Mouse (Mus musculus) left cerebral cortex, postnatal 4 days (tissue): ENCODE results near the gene Atp5d. TPM values are rescaled to one million over a fixed set of nuclear protein-coding genes. Genes with fewer than 3 reads are reported as not detected.

ENCODE experiments used
- DNase-seq: peaks from one replicate; pipeline ENCODE4 v3.0.0-alpha.2; 2022
- intact Hi-C: fragments of 180-260 bp; cut with DNase I; formaldehyde crosslinking; loops from one replicate; pipeline ENCODE4 v1.15.1; 2025
- total RNA-seq, 2 experiments: library from RNA; stranded (reverse); gene quantifications; 2 replicates each; pipeline ENCODE4 v1.2.3; 2021

The Atp5d gene
- total RNA-seq: 100 to 1,000 TPM; 247 to 270 TPM

- DNase-seq: peak; percentile 66
- intact Hi-C loops: no loop called here
Observed at GRCm38 (mm10) chr10:80138553-80139438, at the start of gene Atp5d. Gene Atp5d (plus strand): TSS chr10:80138632.

DNA sequence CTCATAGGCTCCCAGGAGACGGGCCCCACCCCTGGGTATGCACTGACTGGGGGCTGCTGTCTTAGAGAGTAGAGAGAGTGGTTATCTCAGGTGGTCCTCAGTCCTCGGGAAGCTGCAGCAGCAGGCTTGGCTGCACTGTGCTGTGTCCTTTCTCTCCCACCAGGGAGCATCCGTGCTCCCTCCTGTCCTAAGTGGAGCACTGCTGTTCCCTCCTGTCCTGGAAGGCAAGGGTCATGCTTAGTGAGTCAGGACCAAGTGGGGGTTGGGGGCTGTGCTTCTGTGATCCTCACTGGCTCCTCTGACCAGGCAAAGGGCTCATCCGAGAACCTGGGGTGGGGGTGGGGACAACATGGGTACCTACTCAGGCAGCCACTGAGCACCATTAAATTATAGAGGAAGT, 49.3 kb upstream of the Atp5d start:
- intact Hi-C loops: no loop called here
- DNase-seq: no peak

GRCm38 (mm10) chr10:80091527-80091926, 46.9 kb upstream of the Atp5d start:
- intact Hi-C loops: no loop called here
- DNase-seq: no peak

GRCm38 (mm10) chr10:80092690-80093089, 45.7 kb upstream of the Atp5d start:
- intact Hi-C loops: no loop called here
- no peak for DNase-seq

- no peak for DNase-seq
- intact Hi-C loops: no loop called here
Observed at GRCm38 (mm10) chr10:80094085-80094484, 44.3 kb upstream of the Atp5d start.

- intact Hi-C loops: no loop called here
- no peak for DNase-seq
Observed at GRCm38 (mm10) chr10:80094684-80095083, 43.7 kb upstream of the Atp5d start.

DNA sequence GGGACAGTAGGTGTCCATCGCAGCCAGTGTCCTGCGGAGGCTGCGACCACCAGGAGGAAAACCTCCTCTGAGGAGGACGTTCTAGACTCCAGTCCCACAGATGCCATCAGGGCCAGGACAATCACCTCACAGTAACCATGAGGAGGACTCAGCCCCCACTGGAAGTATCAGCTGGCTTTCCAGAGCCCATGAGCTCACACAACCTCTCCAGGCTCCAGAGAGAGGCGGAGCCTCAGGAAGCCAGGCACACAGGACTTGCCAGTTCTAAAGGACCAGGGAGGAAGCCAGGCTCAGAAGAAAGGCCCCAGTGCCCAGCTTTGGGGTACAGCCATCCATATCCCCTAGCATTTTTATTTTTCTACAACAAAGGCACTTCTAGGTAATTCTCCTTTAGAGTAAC, 42.9 kb upstream of the Atp5d start:
- intact Hi-C loops: no loop called here
- DNase-seq: no peak

DNA sequence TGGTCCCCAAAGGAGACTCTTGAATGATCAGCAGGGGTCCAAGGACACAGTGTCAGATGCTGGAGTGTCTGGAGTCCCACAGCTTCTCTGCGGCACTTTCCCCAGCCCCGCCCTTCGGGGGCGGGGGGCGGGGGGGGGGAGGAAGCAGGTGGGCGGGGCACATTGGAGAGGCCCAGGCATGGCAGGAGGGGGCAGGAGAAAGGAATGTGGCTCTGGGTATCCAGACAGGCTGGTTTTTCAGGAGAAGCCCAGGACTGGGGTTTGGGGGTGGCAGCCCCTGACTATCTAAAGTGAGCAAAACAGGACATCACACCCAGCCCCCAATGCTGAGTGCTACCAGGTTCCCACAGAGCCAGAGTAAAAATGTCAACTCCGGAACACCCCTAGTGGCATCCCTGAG, 41.2 kb upstream of the Atp5d start:
- DNase-seq: no peak
- intact Hi-C loops: no loop called here

- no peak for DNase-seq
- intact Hi-C loops: no loop called here
Observed at GRCm38 (mm10) chr10:80098630-80099029, 39.8 kb upstream of the Atp5d start.

GRCm38 (mm10) chr10:80100982-80101381, 37.5 kb upstream of the Atp5d start:
- DNase-seq: no peak
- intact Hi-C loops: no loop called here

- DNase-seq: peak; percentile 87
- intact Hi-C loops: no loop called here
Observed at GRCm38 (mm10) chr10:80102216-80102915, 36.1 kb upstream of the Atp5d start.

DNA sequence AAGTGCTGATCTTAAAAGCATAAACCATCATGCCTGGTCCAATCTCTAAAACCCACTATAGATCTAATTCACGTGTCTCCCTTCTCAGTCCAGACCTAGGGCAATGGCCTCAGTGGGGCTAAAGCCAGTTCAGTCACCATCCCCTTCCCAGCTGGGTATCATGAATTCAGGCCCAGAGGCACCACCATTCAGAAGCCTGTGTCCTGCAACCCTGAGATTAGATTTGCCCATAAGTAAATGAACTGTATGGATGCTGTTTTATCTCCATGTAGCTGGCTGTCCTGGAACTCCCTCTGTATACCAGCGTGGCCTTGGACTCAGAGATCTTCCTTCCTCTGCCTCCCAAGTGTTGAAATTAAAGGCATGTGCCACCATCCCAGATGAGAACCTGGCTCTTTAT, 35.4 kb upstream of the Atp5d start:
- DNase-seq: no peak
- intact Hi-C loops: no loop called here

DNA sequence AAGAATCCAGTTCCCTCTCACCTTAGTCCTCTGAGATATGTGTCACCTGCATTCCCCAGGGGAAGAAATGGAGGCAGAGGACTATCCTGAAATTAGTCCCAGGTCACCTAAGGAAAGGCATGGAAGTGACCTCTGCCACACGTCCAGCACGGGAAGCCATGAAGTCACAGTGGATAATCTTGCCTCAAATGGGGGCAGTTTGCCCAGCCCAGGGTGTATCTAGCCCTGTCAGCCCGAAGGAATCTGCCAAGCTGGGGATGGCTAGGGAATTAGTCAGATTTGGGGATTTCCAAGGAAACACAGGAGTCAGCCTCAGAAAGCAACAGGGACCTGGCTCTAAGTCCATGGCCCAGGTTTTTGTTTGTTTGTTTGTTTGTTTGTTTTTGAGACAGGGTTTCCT, 34.3 kb upstream of the Atp5d start:
- DNase-seq: no peak
- intact Hi-C loops: no loop called here

GRCm38 (mm10) chr10:80105460-80105859, 33.0 kb upstream of the Atp5d start, which contains the start of gene Sbno2:
Gene Sbno2 (minus strand): TSS chr10:80105571.
- intact Hi-C loops: no loop called here
- no peak for DNase-seq

DNA sequence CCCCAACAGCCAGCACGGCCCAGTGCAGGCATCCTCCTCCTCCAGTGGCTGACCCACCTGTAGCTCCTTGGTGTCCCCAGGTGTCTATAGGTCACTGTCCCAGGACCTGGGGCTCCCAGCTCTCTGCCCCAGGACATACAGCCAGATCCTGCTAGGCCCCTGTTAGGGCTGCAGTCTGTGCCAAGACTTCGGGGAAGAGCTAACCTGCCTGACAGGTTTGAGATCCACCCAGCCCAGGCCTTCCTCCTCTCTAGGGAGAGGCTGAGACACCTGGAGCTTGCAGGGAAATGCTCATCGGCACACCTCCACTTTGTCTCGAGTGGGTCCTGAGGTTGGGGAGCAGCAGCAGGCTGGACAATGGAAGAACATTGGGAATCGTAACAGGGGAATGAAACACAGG, 32.5 kb upstream of the Atp5d start:
- intact Hi-C loops: no loop called here
- DNase-seq: no peak

- intact Hi-C loops: no loop called here
- no peak for DNase-seq
Observed at GRCm38 (mm10) chr10:80107678-80108077, 30.8 kb upstream of the Atp5d start.

- peak; percentile 93 for DNase-seq
- intact Hi-C loops: loop anchor here (10.0 kb wide), 1 partner anchor 130 kb away; the partner anchor contains the start of genes Cnn2 and Tmem259
Observed at GRCm38 (mm10) chr10:80114341-80115284, 23.8 kb upstream of the Atp5d start.

DNA sequence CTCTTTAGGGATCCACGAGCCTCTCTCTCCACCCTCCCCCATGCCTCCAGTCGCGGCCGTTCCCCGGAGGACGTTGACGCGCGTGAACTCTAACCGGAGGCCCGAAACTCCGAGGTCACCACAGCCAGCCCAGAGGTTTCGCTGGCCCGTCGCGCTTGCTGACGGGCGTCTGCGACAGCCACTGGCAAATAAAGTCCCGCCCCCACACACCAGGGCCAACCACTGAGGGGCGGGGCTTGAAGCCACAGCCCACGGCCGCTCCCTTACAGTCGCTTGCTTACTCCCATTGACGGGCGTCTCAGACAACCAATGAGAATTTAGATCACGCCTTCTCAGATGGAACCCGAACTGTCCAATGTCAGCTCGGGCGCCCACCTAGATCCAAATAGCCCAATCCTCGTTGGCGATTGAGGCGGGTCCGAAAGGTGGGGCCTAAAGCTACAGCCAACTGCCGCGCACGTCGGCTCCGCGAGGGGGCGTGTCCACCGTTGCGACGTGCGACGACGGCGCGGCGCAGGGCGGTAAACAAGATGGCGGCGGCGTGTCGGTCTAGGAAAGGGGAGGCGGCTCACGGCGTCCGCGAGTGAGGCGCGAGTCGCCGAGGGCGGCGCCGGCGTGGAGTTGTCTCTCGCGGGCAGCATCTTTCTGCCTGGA, 23.0 kb upstream of the Atp5d start, which contains the start of gene Stk11:
Gene Stk11 (plus strand): TSS at position 514 of the 654 bp plus-strand sequence.
- intact Hi-C loops: loop anchor here (10.0 kb wide), 1 partner anchor 131 kb away; the partner anchor contains the start of genes Cnn2 and Tmem259

GRCm38 (mm10) chr10:80115944-80116335, 22.5 kb upstream of the Atp5d start:
- intact Hi-C loops: loop anchor here (10.0 kb wide), 1 partner anchor 131 kb away; the partner anchor contains the start of genes Cnn2 and Tmem259
- DNase-seq: no peak

More for the DNA sequence above, 23.0 kb upstream of the Atp5d start, which contains the start of gene Stk11:
- DNase-seq: peak; percentile 100

GRCm38 (mm10) chr10:80116563-80116926, 21.9 kb upstream of the Atp5d start:
- DNase-seq: no peak
- intact Hi-C loops: loop anchor here (10.0 kb wide), 1 partner anchor 132 kb away; the partner anchor contains the start of genes Cnn2 and Tmem259
